Mouse (Mus musculus) thymus, postnatal 25 days (tissue): ENCODE data around the gene Kcnj2.

Experiments used
- DNase-seq: peaks from one replicate; pipeline ENCODE4 v3.0.0; 2022

Gene Kcnj2

DNA sequence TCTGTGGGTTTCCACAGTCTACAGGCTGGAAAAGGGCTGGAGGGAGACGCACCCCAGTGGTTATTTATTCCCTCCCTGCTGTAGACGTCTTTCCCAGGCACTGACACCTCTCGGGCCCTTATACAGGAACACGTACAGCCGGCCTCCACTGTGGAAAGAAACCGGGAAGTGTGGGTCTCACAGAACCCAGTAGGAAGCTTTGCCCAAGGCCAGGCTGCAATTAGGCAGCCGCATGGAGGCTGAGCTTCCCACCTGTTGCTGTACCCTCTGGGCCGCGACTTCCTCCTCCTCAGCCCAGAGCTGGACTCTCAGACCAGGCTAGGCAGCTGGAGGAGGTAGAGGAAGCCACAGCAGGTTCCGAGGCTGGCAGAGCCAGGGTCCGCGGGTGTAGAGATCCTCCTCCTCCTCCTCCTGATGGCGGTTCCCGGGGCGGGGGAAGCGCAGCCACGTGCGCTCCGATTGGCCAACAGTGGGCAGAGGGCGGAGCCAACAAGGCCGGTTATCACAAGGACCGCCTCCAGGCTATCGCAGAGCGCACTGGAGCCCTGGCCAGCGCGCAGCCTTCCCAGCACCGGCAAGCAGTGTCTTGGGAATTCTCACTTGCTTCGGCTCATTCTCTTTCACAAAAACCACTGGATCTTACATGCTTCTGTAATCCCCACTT, at the start of gene Kcnj2:
Gene Kcnj2, plus strand, starts transcription at position 530 of the 664 bp plus-strand sequence.
- peak; percentile 89 for DNase-seq

- DNase-seq = no peak
These were observed 49.8 kb upstream of the Kcnj2 start for GRCm38 (mm10) chr11:111016206-111016605.

- no peak for DNase-seq
These were observed 45.8 kb upstream of the Kcnj2 start for GRCm38 (mm10) chr11:111020211-111020610.

DNA sequence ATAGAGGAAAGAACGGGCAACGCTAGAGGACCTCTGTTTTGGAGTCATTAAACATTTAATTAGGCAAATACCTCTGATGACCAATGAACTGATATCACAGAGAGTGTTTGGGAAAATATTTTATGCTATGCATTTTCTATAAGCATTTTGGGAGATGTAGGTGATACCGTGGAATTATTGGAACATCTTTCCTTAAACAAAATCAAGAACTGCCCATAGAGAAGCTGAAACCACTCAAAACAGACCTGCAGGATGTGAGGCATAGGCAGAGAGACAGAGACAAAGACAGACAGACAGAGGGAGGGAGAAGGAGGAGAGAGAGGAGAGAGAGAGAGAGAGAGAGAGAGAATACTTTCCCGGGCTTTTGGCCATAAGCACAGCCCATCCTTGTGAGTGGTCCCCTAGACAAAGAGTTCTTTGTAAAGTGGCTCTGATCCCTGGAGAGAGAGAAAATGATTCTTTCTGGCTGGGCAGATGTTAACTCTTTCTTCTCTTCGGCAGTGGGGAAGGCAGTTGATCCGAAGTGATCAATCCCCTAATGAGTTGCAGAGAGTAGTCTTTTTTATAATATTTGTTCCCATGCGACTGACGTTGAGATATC, 43.2 kb upstream of the Kcnj2 start:
- DNase-seq = no peak

- DNase-seq = peak; percentile 24
These were observed 23.8 kb upstream of the Kcnj2 start for GRCm38 (mm10) chr11:111042175-111042574.

DNA sequence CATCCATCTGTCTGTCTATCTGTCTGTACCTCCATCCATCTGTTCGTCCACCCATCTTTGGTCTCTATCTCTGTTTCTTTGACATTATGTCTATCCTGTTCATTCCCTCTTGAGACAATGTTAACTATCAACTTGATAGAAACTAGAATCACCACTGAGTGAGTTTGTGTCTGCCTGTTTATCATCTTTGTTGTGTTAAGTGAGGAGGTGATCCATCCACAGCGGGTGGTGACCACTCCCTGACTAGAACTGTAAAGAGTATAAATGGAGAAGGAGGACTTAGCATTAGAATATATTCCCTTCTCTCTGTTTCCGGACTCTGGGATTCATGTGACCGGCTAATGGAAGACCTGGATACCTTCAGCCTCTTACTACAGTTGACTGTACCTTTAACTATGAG, 22.7 kb upstream of the Kcnj2 start:
- no peak for DNase-seq

- DNase-seq = no peak
These were observed 11.7 kb upstream of the Kcnj2 start for GRCm38 (mm10) chr11:111054252-111054651.

GRCm38 (mm10) chr11:111054854-111055822, 10.8 kb upstream of the Kcnj2 start:
- no peak for DNase-seq

DNA sequence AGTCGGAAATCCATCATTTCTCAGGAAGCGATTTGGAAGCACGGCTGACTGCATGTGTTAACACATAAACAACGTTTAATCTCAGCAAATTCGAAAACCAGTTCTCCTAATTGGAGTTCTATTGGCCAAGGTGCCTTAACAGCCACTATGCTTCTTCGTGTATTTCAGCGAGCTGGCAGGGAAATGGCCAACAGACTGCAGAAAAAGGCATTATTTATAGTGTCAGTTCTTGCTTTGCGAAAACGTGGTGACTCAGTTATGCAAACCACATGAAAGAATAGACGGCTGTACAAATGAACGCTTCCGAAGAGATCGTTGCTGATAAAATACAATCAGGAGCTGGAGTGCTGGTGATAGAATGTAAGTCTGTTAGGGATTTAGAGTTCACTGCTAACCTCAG, 9.9 kb upstream of the Kcnj2 start:
- no peak for DNase-seq

DNA sequence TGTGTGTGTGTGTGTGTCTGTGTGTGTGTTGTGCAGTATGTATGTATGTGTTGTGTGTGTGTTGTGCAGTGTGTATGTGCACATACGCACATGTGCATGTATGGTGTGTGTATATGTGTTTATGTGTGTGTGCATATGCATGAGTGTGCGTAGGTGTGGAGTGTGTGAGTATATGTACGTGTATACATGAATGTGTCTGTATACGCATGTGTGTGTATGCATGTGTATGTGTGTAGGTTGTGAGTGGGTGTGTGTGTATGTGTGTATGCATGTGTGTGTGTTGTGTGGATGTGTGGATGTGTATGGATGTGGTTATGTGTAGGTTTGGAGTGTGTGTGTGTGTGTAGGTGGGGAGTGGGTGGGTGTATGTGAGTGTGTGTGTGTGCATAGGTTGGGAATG, 8.5 kb upstream of the Kcnj2 start:
- DNase-seq = no peak

DNA sequence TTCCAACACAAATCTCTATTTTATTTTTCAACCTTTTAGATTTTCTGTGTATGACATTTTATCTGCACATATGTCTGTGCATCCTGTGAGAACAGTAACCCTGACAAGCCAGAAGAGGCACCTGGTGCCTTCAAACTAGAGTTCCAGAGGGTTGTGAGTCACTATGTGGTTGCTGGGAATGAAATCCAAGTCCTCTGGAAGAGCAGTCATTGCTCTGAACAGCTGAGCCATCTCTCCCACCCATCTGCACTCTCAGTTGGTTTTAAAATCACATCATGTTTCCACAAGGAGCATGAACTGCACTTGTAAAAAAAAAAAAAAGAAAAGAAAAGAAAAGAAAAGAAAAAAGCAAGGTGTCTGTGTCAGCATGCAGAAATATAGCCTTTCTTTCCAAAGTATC, 6.5 kb upstream of the Kcnj2 start:
- no peak for DNase-seq

- DNase-seq = no peak
These were observed 5.7 kb upstream of the Kcnj2 start for GRCm38 (mm10) chr11:111060216-111060615.

DNA sequence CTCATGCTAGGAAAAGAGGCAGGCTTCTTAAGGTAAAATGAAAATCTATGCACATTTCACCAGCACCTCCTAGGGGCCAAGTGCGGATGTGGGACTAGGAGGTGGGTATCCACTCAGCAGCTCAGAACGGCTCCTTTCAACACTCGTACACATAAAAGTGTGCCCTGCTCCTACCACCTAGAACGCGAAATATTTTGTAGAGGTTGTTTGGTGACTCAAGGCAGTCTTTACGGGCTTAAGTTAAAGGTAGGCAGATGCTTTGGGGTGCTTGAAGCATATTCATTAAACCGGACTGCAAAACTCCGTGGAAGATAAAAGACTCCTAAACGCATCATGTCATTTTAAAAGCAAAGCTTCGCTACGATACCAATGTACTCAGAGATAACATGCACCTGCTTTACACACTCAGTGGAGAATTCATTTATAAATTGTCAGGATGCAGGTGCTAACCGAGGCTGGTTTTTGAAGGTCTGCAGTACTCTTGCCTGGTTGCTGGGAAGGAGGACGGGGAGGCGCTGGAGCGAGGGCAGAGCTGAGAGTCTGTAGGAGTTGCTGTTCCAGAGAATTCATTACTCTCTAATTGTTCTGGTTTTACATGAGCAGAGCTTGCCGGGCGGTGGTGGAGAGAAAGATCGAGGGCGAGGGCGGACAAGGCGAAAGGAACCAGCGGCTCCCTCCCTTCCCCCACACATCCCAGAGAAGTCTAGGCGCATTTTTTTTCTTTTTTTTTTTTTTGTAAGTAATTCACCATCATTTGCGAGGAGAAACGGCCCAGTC, 1.0 kb upstream of the Kcnj2 start:
- peak; percentile 52 for DNase-seq

DNA sequence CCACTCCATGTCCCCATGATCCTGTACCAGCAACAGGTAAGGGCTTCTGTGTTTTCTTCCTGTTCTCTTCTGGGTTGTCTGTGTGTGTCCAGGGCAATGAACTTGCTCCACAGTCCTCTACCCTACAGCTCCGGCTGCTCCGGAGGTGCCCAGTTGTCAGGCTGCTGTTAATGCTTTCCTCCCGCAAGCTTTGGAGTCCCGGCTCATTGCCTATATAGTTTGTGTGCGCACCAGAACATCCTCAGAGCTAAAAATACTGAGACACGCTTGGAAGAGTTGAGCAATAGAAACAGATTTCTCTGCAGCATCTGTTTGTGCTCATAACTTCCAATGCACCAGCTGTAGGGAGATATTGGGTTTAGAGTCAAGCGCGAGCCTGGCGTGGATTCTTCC, 331 bp downstream of the Kcnj2 start:
- DNase-seq = no peak

DNA sequence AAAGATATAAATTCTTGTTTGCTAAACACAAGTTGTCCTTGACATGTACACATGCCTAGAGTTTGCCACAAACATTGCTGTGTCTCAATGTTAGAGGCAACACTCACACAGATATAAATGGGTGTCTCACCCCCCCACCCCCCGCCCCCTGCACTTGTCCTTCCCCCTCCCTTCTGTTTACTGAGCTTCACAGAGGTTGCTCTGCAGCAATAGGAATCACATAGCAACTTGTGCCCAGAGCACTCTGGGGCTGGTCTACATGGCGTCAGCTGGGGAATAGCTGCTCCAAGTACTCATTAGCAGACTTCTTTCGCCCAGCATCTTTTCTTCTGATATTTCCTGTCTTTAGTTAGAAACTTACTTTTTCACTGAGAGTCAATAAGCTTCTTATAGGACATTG, 1.8 kb downstream of the Kcnj2 start:
- DNase-seq = no peak

- DNase-seq = no peak
These were observed 4.5 kb downstream of the Kcnj2 start for GRCm38 (mm10) chr11:111070460-111070859.

DNA sequence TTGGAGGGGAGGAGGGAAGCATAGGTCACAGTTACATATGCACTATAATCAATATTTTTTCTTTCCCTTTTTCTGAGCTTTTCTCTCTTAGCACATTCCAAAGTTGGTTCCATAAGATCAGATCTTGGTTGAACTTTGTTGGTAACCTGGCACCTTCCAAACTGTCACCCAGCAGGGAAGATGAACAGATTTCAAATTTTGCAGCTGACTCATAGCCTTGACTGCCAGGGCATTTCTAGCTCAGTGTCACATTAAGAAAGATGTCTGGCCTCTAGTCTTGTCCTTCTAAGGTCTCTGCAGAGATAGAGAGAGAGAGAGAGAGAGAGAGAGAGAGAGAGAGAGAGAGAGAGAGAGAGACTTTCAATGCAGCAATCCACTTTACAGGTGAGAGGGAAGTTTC, 8.2 kb downstream of the Kcnj2 start:
- no peak for DNase-seq

DNA sequence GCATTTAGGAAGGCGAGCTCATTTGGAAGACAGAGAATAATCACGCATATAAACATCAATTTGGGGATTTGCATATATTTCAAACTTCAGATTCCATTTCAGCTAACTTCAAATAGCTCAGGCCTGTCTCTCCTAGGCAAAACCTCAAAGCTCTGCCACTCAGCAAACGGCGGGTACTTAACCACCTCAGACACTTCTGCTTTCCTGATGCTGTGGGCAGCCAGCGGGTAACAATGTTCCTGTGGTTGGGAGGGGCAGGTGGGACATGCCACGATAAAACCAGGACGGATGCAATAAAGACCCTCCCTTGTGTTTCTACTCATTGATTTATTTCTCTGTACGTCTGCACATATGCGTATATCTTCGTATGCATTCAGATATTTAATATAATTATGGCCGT, 12.1 kb downstream of the Kcnj2 start:
- DNase-seq = no peak

GRCm38 (mm10) chr11:111083009-111083408, 17.0 kb downstream of the Kcnj2 start:
- DNase-seq = no peak

GRCm38 (mm10) chr11:111086933-111087332, 21.0 kb downstream of the Kcnj2 start:
- DNase-seq = no peak

- no peak for DNase-seq
These were observed 22.3 kb downstream of the Kcnj2 start for GRCm38 (mm10) chr11:111088226-111088625.

DNA sequence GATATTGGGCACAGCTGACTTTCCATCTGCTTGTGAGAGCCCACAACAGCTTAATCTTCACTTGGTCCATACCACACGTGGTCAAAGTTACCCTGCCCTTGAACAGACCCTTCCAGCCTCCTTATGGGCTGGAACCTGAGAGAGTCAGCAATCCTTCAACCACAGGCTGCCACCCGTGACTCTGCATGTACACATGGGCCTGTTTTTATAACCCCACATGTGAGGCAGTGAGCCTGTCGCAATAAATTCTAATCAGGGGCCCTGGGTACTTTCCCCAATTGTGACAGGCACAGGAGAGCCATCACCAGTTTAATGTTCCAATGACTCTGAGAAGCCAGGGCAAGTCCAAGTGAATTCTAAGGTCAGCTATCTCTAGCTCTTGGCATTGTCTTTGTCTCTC, 22.8 kb downstream of the Kcnj2 start:
- DNase-seq = no peak

GRCm38 (mm10) chr11:111091117-111091516, 25.2 kb downstream of the Kcnj2 start:
- no peak for DNase-seq
